Mouse (Mus musculus) T-helper 17 cell (primary cell): ENCODE measurements at regions not wholly inside any gene's neighbourhood (a gene's known extent, or its start where the extent isn't known, plus 50 kb on each side); places are given as distances from the start of the nearest gene placed in this dataset.
"Not testable (repeated sequence)": the region's sequence is repeated elsewhere in the genome, so short reads cannot be mapped to it uniquely, and the experiment has no call there.

Experiments used
- in situ Hi-C, 2 experiments: fragments of 300-600 bp; cut with MboI, MseI; formaldehyde crosslinking; loops; 1 replicate in 1 of 2; 2 replicates in 1 of 2; pipeline ENCODE4 v1.15.1; 2025; ENCODE audit warnings: high pct_unique_total_duplicates in 2 of 2

DNA sequence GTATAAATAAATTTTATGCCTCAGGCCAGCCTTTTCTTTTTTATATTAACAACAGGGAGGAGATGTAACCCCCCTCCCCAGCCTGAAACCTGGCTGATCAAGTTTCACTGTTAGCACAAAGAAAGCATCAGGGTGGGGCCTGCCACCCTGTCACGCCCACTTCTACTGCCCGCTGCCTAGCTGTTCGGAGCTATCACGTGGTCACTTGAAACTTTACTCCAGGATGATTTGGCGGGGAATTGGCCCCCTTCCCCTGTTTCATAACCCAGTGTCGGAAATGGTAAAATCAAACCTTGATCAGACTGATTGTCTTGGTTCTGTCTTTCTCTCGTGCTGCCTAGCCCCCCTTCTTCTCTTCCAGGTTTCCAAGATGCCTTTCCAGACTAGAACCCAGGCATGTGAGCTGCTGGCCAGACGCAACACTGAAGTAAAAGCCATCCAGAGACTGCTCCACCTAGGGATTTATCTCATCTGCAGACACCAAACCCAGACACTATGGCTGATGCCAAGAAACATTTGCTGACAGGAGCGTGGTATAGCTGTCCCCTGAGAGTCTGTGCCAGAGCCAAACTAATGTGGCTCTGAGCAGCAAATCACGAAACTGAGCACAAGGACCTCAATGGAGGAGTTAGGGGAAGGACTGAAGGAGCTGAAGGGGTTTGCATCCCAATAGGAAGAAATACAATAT, 1386.6 kb upstream of the 1700008P02Rik start:
- in situ Hi-C loops, result no loop called here

GRCm38 (mm10) chr3:8006273-8006672, 1386.0 kb upstream of the 1700008P02Rik start:
- in situ Hi-C loops, result no loop called here

DNA sequence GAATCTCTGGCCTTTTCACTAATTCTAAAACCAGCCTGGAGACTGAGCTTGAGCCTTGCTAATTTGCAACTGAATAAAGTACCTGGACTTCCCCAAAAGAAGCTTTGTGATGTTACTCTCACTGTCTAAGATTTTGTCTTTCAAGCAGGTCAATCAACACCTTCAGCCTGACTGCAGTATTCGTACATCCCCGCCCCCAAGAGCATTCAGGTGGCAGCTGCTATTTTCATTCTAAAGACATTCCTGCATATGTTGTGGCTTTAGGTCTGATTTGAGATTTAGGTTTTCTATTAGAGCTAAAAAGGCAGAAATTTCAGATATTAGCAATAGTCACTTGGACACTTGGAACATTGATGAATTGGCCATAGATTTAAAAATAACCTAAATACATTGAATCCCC, 1385.4 kb upstream of the 1700008P02Rik start:
- in situ Hi-C loops, result not testable (repeated sequence)

DNA sequence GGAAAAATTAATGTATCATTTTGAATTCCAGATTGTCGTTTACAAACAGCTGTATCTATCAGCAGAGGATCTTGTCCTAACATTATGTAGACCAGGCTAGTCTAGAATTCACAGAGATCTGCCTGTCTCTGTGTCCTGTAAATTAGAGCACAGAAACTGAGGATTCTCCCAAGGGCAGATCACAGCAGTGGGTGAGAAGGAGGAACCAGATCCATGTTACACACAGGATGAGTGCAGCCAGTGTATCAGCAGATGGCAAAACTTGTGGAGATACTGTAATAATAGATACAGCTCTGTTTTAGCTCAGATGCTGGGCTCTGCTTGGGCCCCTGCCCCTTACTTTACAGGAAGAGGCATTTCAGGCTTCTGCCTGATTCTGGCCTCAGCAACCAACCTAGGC, 1384.0 kb upstream of the 1700008P02Rik start:
- in situ Hi-C loops, result no loop called here

DNA sequence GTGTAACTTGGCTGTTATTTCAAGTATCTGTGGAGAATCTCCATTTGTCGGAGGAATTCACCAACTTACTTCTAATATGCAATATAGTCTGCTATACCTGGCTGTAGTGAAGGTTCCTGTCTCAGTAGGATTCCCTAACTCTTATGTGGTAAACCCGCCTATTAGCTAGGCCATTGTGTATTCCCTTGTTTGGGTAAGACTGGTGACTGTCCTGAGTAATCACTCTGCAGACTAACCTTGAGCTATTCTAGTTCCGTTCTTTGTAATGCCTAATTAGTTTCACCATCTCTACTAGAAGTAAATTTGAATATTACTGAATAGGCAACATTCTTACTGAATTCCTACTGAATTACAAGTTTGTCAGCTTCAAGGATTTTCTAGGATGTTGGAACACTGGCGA, 1380.8 kb upstream of the 1700008P02Rik start:
- in situ Hi-C loops, result no loop called here

DNA sequence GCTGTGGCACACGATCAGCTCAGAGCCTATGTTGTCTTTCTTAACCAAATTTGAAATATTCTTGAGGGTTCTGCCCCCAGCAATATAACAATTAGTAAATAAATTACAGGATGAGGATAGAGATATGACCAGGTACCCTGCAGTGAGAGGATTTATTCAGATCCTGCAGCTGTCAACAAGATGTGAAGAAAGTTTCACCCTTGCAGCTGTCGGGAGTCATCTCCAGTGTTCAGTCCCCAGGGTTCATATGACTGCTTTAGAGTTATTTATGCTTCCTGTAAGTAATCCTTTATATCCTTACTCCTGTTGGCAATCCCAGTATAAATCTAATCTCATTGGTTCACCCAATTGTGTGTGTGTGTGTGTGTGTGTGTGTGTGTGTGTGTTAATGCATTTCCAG, 1372.1 kb upstream of the 1700008P02Rik start:
- in situ Hi-C loops, result no loop called here

DNA sequence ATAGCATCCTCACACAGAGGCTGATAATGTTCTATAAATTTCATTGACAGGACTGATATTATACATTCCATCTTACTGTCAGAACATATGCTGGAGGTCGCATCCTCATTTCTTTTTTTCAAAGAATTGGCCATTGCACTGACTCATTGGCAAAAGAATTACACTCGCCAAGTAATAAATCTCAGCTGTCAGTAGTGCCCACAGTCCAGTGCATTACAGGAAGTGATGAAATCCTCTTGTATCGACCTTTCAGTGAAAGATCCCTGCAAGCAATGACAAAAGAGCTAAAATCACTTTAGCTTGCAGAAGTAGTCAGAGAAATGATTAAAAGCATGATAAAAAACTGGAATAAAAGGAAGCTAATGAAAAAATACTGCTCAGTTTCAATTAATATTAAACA, 1353.0 kb upstream of the 1700008P02Rik start:
- in situ Hi-C loops, result no loop called here

DNA sequence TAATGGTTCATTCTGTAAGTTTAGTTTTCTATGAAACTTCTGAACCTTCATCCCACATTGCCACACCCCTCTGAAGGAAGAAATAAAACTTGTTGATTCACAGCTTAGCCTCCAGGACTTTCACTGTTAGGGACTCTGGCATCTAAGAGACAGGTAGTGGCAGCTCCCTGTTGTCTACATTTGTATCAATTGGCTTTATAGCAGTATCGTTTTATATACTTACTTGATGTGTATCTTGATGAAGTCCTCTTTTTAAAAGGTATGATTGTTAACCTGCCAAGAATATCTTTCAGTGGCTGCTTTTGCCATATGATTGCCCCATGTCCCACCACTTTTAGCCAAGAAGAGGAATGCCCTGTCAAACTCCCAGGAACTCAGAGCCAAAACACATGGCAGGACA, 1333.7 kb upstream of the 1700008P02Rik start:
- in situ Hi-C loops, result no loop called here

- in situ Hi-C loops, result no loop called here
These were observed 1323.6 kb upstream of the 1700008P02Rik start for GRCm38 (mm10) chr3:7943646-7944381.
